Mouse (Mus musculus) ZHBTc4 (cell line): ENCODE results near the gene Ephx1.
A peak's percentile ranks its signal among the peaks of the same experiment; 100 is the strongest.
"Not testable (repeated sequence)": the region's sequence is repeated elsewhere in the genome, so short reads cannot be mapped to it uniquely, and the experiment has no call there.

Source experiments
- DNase-seq: peaks from one replicate; pipeline ENCODE4 v3.0.0-alpha.2; 2011; ENCODE audit warnings: low read depth, low spot score

The Ephx1 gene

DNA sequence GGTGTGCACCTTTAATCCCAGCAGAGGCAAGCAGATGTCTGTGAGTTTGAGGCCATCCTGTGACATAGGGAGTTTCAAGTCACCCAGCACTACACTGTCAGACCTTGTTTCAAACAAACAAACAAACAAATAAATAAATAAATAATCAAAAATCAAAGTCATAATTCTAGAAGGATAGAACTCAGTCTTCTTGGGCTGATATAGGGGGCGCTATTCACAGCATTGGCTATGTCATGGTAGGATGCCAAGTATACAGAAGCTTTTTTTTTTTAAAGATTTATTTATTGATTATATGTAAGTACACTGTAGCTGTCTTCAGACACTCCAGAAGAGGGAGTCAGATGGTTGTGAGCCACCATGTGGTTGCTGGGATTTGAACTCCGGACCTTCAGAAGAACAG, 81.9 kb downstream of the Ephx1 start:
- not testable (repeated sequence) for DNase-seq

DNA sequence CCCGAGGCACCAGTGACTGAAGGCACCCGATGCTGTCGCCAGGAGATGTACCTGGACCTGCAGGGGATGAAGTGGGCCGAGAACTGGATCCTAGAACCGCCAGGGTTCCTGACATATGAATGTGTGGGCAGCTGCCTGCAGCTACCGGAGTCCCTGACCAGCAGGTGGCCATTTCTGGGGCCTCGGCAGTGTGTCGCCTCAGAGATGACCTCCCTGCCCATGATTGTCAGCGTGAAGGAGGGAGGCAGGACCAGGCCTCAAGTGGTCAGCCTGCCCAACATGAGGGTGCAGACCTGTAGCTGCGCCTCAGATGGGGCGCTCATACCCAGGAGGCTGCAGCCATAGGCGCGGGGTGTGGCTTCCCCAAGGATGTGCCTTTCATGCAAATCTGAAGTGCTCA, 83.1 kb downstream of the Ephx1 start:
- peak; percentile 40 for DNase-seq

DNA sequence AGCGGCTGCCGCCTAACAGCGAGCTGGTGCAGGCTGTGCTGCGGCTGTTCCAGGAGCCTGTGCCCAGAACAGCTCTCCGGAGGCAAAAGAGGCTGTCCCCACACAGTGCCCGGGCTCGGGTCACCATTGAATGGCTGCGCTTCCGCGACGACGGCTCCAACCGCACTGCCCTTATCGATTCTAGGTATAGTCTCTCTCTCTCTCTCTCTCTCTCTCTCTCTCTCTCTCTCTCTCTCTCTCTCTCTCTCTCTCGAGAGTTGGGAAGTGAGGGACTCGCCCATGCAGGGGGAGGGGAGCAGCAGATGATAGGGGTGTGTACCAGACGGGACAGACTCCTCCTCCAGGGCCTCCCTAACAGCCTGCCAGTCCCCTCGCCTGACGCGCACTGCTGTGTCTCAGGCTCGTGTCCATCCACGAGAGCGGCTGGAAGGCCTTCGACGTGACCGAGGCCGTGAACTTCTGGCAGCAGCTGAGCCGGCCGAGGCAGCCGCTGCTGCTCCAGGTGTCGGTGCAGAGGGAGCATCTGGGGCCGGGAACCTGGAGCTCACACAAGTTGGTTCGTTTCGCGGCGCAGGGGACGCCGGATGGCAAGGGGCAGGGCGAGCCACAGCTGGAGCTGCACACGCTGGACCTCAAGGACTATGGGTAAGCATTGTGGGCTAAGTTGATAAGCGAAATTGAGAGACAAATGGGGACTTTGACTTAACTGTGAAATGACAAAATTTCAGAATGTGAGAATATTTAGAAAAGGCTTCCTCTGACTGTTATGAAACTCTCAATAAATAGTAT, 83.9 kb downstream of the Ephx1 start:
- DNase-seq = peak; percentile 67

DNA sequence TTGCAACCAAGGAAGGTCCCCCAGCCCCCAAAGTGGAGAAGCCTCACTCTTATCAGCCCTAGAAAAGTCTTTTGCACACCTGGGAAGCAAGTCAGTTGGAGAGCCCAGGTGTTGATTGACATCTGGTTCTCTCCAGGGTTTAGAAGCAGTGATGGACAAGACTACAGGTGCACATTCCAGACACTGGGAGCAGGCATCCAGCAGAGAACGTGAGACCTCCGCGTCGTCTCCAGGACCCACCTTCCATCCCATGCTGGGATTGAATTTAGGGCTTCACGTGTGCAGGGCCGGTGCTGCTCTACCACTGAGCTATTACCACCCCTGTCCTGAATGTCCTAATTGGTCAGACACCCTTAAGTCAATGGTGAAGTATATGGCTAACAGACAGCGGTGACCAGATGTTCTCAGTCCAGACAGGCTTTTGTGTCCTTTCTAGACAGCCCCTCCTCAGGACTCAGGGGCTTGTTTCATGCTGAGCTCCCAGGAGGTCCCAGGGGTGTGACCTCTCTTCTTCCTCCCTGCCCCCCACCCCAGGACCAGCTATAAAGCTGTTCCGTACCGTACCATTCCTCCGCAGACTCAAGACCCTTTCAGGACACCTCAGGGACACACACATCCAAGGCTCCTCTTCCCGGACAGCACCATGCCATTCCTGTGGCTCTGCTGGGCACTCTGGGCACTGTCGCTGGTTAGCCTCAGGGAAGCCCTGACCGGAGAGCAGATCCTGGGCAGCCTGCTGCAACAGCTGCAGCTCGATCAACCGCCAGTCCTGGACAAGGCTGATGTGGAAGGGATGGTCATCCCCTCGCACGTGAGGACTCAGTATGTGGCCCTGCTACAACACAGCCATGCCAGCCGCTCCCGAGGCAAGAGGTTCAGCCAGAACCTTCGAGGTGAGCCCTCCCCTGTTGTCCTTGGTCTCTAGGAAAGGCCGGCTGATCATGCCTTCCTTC, 86.0 kb downstream of the Ephx1 start, which contains the start of gene Lefty1:
Lefty1 (plus strand) TSS at position 556 of the 953 bp plus-strand sequence.
- DNase-seq = peak; percentile 54

DNA sequence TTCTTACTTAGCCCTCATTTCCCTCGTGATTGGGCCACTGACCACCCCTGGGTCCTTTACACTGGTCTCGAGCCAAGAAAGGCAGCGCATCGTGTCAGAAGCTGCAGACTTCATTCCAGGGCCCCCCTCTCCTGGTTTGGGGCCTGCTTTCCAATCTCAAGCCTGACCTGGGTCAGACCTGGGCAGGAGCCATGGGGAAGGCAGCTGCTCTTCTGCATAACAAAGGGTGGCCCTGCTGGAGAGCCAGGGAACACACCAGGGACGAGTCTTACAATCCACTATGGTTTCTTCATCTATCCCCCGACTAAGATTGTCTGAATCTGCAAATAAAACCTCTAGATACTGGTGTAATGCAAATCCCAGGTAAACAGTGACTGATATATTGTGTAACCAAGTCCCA, 87.0 kb downstream of the Ephx1 start:
- DNase-seq = peak; percentile 77

DNA sequence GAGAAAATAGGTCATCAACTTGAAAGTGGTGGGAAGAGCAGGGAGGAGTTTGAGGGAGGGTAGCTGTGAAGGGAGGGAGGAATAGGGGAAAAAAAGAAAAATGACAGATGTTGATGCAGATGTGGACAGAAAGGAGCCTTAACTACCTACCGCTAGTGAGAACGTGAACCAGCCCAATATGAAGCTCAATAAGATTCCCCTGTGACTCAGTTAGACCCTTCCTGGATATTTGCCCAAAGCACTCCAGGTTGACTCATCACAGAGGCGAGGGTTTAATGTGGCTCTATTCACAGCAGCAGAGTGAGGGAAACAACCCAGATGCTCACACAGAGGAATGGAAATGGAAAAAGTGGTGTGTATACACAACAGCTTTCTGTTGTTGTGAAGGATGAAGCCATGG, 89.6 kb downstream of the Ephx1 start:
- no peak for DNase-seq

DNA sequence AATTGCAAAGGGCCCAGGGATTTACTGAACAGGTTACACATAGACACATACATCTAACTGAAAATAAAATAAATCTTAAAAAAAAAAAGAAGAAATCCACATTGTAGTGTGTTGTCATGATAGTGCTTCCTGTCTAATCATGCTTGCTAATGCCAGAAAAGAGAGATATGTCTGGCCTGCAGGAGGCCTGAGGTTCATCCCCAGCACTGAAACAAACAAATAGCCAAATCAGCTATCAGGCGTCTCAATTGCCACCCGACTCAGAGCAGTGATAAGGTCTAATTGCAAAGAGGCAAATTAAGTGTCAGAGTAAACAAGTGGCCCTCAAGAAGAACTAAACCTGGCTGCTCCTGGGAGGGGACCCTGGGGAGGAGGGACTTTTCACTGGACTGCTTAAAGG, 91.1 kb downstream of the Ephx1 start:
- no peak for DNase-seq

DNA sequence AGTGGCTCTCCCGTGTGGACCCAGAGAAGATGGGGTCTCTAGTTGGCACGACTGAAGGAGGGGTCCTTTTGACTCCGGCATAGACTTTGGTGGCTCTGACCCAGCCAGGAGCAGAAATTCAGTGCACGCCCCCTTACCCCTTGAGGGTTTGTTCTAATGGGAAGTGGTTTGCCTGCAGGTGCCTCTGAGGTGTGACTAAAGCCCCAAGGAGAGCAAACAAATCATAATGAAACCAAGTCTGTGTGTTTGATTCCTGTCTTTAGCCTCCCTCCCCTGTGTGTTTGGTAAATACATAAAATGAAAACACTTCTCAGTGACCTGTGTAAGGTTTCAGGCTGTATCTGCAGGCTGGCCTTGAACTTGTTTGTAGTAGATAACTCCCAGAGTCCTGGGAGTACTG, 94.4 kb downstream of the Ephx1 start:
- no peak for DNase-seq
